Mouse (Mus musculus): Measurements from ENCODE around the gene Ubr2. TPM values are rescaled to one million over a fixed set of nuclear protein-coding genes. Genes with fewer than 3 reads are reported as not detected.

Gene Ubr2
- polyA plus RNA-seq, 1 experiment from 2014 or later, result 22.9 TPM

DNA sequence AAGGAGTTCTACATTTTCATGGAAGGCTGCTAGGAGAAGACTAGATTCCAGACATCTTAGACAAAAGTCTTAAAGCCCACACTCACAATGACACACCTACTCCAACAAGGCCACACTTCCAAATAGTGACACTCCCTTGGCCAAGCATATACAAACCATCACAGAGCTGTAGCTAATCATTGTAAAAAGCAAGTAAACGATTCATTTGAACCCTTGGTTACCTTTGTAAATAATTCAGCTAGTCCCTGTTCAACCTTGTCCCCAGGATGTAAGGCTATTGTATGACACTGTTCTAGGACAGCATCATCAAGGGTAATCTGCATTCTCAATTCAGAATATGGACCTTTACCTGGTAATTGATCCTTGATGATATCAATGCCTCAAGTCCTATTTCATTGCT, 14.4 kb upstream of the Ubr2 start:
- H3K36me3 ChIP-seq, result no peaks in the 10 kb centered on the region
- no peaks in the 10 kb centered on the region for H3K27me3 ChIP-seq
- H3K4me3 ChIP-seq (replicated peaks), result no peak overlapping the region
- H3K9ac ChIP-seq (replicated peaks), result no peak overlapping the region
- 80% methylated on average over 1 of the region's 1 CpGs for WGBS
- no peak for ATAC-seq (ENCODE audit: insufficient number of reproducible peaks, insufficient read depth, low FRiP score, low TSS enrichment, low read depth)
- no peak overlapping the region for H3K4me2 ChIP-seq
- no peaks in the 10 kb centered on the region for H3K9me3 ChIP-seq
- H3K27ac ChIP-seq, result no peak overlapping the region
- H3K4me1 ChIP-seq (replicated peaks), result no peaks in the 10 kb centered on the region

DNA sequence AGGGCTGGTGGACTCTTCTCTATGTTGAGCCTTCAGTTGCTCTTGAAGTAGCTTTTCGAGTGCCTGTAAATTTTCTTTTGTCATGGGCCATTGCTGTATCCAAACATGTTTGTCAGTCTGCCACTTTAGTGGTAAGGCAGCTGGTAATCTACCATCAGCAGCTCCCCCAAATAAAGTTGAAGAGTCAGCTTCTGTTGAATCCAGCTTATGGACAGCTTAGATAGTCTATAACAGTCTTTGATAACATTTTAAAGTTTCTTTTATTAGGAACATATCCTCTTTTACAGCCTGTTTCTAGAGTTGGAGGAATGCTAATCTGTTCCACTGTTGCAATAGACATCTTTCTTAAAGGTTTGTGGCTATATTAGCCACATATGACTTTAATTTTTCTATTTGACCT, 13.0 kb upstream of the Ubr2 start:
- no peaks in the 10 kb centered on the region for H3K4me1 ChIP-seq (replicated peaks)
- H3K9me3 ChIP-seq, result no peaks in the 10 kb centered on the region
- H3K9ac ChIP-seq (replicated peaks), result no peak overlapping the region
- WGBS, result 88% methylated on average over 1 of the region's 1 CpGs
- H3K36me3 ChIP-seq, result no peaks in the 10 kb centered on the region
- H3K4me2 ChIP-seq, result no peak overlapping the region
- no peaks in the 10 kb centered on the region for H3K27me3 ChIP-seq
- no peak overlapping the region for H3K4me3 ChIP-seq (replicated peaks)
- no peak for ATAC-seq (ENCODE audit: insufficient number of reproducible peaks, insufficient read depth, low FRiP score, low TSS enrichment, low read depth)
- H3K27ac ChIP-seq, result no peak overlapping the region

DNA sequence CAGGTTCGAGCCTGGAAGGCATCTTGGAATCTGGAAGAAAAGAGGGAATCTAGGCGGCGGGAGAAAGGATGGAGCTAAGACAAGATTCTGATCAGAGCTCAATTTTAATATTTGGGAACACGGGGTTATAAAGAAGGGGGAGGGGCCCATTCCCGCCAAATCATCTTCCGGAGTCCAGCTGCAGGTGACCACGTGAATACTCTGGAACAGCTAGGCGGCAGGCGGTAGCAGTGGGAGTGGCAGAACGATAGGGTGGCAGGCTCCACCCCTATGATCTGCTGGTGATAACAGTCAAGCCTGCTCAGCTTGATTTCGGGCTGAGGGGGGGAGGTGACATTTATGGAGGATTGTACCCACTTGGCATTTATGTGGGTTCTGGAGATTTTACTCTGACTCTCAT, 2.5 kb upstream of the Ubr2 start:
- Histone ChIP-seq H3K4me1 (replicated peaks) (peaks cover 10% of the 10 kb centered on the region), H3K27ac (no peak overlapping the region), H3K36me3 (no peaks in the 10 kb centered on the region), H3K27me3 (no peaks in the 10 kb centered on the region; the same call in 1 of the 2 replicates), H3K4me3 (replicated peaks) (no peak overlapping the region), H3K9ac (replicated peaks) (no peak overlapping the region), H3K9me3 (no peaks in the 10 kb centered on the region), H3K4me2 (no peak overlapping the region)
- no peak for ATAC-seq (ENCODE audit: insufficient number of reproducible peaks, insufficient read depth, low FRiP score, low TSS enrichment, low read depth)
- WGBS, result 34% methylated on average over 11 of the region's 11 CpGs

DNA sequence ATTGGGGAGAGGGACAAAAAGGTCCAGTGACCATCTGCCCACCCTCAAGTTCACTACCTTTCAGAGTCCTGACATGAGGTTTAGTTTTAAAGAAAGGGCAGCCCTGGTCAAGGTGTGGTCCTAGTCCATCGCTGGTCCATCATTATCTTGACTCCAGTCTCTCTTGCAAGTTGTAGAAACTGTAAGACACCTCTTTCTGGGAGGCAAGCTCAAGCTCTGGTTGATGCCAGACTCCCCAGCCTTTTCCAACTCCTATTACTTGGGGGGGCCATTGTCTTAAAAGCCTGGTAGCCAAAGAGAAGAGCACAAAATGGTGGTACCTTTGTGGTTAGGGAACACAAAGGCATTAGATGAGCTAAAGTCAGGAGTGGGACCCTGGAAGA, 1.3 kb upstream of the Ubr2 start:
- Histone ChIP-seq H3K27ac (no peak overlapping the region), H3K36me3 (peaks cover 9% of the 10 kb centered on the region), H3K9me3 (no peaks in the 10 kb centered on the region), H3K4me2 (0 out of 2 replicates have a peak overlapping the region, but pooled peaks have one; percentile 86), H3K4me1 (replicated peaks) (peaks cover 10% of the 10 kb centered on the region), H3K4me3 (replicated peaks) (no peak overlapping the region), H3K9ac (replicated peaks) (no peak overlapping the region), H3K27me3 (no peaks in the 10 kb centered on the region; the same call in 1 of the 2 replicates)
- ATAC-seq (ENCODE audit: insufficient number of reproducible peaks, insufficient read depth, low FRiP score, low TSS enrichment, low read depth), result no peak
- 81% methylated on average over 1 of the region's 1 CpGs for WGBS

DNA sequence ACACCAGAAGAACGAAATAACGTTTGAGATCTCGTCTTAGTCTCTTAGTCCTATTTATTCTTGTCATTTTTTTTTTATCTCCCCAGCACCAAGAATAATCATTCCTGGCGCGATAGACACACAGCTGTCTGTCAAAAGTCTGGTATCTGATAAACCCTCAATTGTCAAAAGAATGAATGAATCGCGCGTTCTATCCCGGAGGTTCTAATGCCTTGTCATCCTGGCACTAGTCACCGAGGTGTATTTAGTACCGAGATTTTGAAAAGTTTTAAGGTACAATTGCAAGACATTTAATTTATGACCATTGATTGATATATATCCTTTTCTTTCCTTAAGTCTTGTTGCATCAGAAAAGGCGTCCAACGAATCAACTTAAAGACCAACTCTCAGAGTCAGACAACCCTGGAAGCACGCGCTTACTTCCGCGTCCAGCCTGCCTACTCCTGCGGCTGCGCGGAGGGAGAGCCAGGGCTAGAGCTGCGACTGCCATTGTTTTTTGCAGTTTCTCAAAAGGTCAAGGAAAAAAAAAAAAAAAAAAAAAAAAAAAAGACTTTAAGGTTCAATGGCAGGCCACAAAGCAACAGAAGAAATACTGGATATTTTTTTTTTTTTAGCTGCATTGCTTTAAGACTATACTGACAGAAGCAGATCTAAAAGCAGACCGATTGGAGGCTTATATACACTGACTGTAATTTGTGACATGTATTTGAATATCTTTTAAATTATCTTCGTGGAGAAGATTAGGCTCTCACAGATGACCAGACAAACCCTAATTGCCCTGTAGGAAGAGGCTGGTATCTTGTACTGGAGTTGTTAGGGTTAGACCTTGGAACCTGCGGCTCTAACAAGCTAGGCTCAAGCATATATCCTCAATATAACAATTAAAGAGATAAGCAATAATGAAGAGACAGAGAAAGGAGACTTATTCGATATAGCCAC, 635 bp upstream of the Ubr2 start:
- 13% methylated on average over 25 of the region's 25 CpGs for WGBS
- no peaks in the 10 kb centered on the region; the same call in 1 of the 2 replicates for H3K27me3 ChIP-seq
- peaks cover 11% of the 10 kb centered on the region for H3K4me1 ChIP-seq (replicated peaks)
- H3K36me3 ChIP-seq, result peaks cover 11% of the 10 kb centered on the region
- no peaks in the 10 kb centered on the region for H3K9me3 ChIP-seq
- ATAC-seq (ENCODE audit: insufficient number of reproducible peaks, insufficient read depth, low FRiP score, low TSS enrichment, low read depth), result no peak
- no peak overlapping the region for H3K27ac ChIP-seq
- H3K4me2 ChIP-seq, result peak overlapping the region; percentile 86
- no peak overlapping the region for H3K9ac ChIP-seq (replicated peaks)
- H3K4me3 ChIP-seq (replicated peaks), result peak overlapping the region; percentile 93

DNA sequence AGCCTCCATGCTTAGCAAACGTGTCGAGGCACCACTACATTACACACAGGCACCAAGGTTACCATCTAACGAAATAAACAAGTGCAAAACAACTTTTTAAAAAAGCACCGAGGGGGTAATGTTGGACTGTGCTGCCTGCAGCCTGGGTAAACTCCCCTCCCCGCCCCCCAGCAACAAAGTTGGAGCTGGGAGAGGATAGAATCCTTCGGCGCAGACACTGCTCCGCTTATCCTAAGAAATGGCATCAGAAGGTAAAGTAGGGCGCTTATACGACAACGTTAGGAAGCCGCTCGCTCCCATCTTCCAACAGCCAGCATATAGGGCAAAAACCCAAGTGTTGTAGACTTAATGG, 834 bp downstream of the Ubr2 start:
- Histone ChIP-seq H3K4me2 (peak overlapping the region; percentile 86), H3K36me3 (peaks cover 11% of the 10 kb centered on the region), H3K4me1 (replicated peaks) (peaks cover 17% of the 10 kb centered on the region), H3K4me3 (replicated peaks) (peak overlapping the region; percentile 93), H3K9ac (replicated peaks) (peak overlapping the region; percentile 94), H3K9me3 (no peaks in the 10 kb centered on the region), H3K27ac (peak overlapping the region; percentile 95), H3K27me3 (no peaks in the 10 kb centered on the region; the same call in 1 of the 2 replicates)
- WGBS, result 2% methylated on average over 13 of the region's 13 CpGs
- ATAC-seq (ENCODE audit: insufficient number of reproducible peaks, insufficient read depth, low FRiP score, low TSS enrichment, low read depth), result no peak

DNA sequence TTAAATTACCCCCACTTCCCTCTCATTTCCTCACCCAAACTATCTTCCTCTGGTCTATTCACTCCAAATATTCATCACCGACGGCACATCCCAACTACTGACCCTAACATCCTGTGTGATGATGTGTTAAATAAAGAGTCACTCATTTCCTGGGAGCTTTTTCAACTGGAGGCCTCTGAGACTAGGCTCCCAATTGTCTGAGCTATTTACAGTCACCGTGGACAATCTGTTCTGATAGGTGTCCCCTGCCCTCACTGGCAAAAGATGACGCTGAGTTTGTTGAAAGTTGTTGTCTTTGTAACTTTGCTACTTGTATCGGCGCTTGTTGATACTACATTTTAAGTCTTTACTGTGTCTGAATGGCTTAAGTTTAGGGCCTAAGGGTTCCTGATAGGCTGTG, 1.3 kb downstream of the Ubr2 start:
- no peaks in the 10 kb centered on the region; the same call in 1 of the 2 replicates for H3K27me3 ChIP-seq
- peaks cover 11% of the 10 kb centered on the region for H3K36me3 ChIP-seq
- H3K9me3 ChIP-seq, result no peaks in the 10 kb centered on the region
- no peak for ATAC-seq (ENCODE audit: insufficient number of reproducible peaks, insufficient read depth, low FRiP score, low TSS enrichment, low read depth)
- H3K4me2 ChIP-seq, result peak overlapping the region; percentile 86
- 25% methylated on average over 6 of the region's 6 CpGs for WGBS
- H3K27ac ChIP-seq, result no peak overlapping the region
- H3K9ac ChIP-seq (replicated peaks), result peak overlapping the region; percentile 94
- H3K4me3 ChIP-seq (replicated peaks), result peak overlapping the region; percentile 93
- peaks cover 17% of the 10 kb centered on the region for H3K4me1 ChIP-seq (replicated peaks)

DNA sequence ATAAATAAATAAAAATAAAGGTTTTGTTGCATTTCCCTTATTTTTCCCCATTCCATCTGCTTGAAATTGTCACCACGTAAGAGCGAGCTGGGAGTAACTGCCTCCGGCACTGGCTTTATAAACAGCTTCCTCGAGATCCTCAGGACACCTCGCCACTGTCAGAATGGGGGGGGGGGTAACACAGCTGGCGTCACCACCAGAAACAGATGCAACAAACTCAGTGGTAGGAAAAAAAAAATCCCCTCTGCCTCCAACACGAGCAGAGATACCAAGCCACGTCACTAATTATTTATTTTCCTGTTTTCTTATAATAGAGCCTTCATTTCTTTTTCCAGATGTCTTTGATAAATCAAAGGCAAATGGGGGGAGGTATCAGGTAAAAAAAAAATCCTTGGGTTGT, 1.9 kb downstream of the Ubr2 start:
- 35% methylated on average over 8 of the region's 8 CpGs for WGBS
- H3K9ac ChIP-seq (replicated peaks), result no peak overlapping the region

DNA sequence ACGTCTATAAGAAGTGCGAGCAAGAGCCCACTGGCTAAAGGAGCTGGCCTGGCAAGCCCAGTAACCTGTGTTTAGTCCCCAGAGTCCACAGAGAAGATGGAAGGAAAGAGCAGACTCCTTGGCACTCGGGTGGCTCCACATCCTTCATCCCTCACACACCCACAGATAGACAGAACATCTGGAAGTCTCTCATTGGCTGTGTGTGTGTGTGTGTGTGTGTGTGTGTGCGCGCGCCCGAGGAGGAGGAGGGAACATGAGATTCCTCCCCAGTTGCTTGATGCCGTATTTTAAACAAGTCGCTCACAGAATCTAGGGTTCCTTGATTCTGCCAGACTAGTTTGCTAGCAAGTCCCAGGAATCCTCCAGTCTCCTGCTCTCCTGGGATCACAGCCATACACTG, 3.6 kb downstream of the Ubr2 start:
- Histone ChIP-seq H3K4me2 (no peak overlapping the region), H3K9ac (replicated peaks) (no peak overlapping the region), H3K9me3 (no peaks in the 10 kb centered on the region), H3K27ac (0 out of 2 replicates have a peak overlapping the region, but pooled peaks have one; percentile 9), H3K4me3 (replicated peaks) (no peak overlapping the region), H3K4me1 (replicated peaks) (peaks cover 17% of the 10 kb centered on the region), H3K27me3 (no peaks in the 10 kb centered on the region), H3K36me3 (peaks cover 11% of the 10 kb centered on the region)
- 77% methylated on average over 5 of the region's 9 CpGs for WGBS
- ATAC-seq (ENCODE audit: insufficient number of reproducible peaks, insufficient read depth, low FRiP score, low TSS enrichment, low read depth), result no peak

More for the DNA sequence above, 1.9 kb downstream of the Ubr2 start:
- Histone ChIP-seq H3K9me3 (no peaks in the 10 kb centered on the region), H3K4me1 (replicated peaks) (peaks cover 17% of the 10 kb centered on the region), H3K4me3 (replicated peaks) (peak overlapping the region; percentile 93), H3K4me2 (peak overlapping the region; percentile 86), H3K27ac (no peak overlapping the region), H3K27me3 (no peaks in the 10 kb centered on the region; the same call in 1 of the 2 replicates), H3K36me3 (peaks cover 11% of the 10 kb centered on the region)
- ATAC-seq (ENCODE audit: insufficient number of reproducible peaks, insufficient read depth, low FRiP score, low TSS enrichment, low read depth), result no peak

DNA sequence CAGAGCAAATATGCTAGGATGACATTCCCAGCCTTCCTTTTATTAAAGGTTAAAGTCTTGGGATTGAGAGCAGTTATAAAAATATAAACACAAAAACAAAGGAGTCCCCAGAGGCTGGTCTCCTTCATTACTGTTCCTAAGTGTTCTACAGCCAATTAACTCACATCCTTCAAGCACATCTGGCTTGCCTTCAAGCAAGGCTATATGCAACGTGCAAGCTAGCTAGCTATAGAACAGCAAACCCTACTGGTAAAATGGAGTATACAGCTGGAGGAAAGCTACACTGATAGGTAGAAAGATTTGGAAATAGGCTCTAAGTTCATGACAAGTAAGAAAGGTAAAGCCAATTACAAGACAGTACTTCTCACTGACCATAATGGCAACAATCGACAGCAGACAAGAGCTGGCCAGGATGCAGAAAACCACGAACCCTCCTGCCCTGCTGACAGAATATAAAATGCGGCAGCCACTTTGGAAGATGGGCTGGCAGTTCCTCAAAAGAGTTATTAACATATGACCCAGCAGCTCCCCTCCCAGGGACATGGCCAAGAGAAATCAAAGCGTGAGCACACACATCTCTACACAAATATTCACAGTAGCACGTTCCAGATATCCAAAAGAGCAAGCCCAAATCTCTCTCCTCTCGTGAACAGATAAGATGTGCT, 4.5 kb downstream of the Ubr2 start:
- Histone ChIP-seq H3K9me3 (no peaks in the 10 kb centered on the region), H3K4me3 (replicated peaks) (no peak overlapping the region), H3K9ac (replicated peaks) (no peak overlapping the region), H3K4me2 (no peak overlapping the region), H3K27ac (no peak overlapping the region; the same call in 1 of the 2 replicates), H3K27me3 (no peaks in the 10 kb centered on the region), H3K36me3 (peaks cover 11% of the 10 kb centered on the region), H3K4me1 (replicated peaks) (peaks cover 17% of the 10 kb centered on the region)
- no peak for ATAC-seq (ENCODE audit: insufficient number of reproducible peaks, insufficient read depth, low FRiP score, low TSS enrichment, low read depth)
- WGBS, result 73% methylated on average over 7 of the region's 7 CpGs

DNA sequence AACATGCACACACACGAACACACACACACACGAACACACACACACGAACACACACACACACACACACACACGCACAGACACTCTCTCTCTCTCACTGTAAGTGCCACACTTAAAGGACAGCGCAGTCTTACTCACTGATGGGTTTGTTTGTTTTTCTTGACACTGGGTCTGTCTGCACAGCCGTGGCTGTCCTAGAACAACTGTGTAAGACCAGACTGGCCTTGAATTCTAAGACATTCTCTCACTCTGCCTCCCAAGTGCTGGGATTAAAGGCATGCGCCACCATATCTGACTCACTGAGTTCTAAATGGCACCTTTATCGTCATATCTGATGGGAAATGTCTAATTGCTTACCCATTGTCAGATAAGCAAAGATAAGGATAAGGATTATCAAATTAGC, 7.1 kb downstream of the Ubr2 start:
- no peak overlapping the region for H3K9ac ChIP-seq (replicated peaks)
- no peak overlapping the region for H3K27ac ChIP-seq
- H3K9me3 ChIP-seq, result no peaks in the 10 kb centered on the region
- H3K4me1 ChIP-seq (replicated peaks), result peaks cover 8% of the 10 kb centered on the region
- WGBS, result 79% methylated on average over 8 of the region's 8 CpGs
- ATAC-seq (ENCODE audit: insufficient number of reproducible peaks, insufficient read depth, low FRiP score, low TSS enrichment, low read depth), result no peak
- no peaks in the 10 kb centered on the region for H3K27me3 ChIP-seq
- H3K4me3 ChIP-seq (replicated peaks), result no peak overlapping the region
- peaks cover 34% of the 10 kb centered on the region for H3K36me3 ChIP-seq
- no peak overlapping the region for H3K4me2 ChIP-seq
